Mouse (Mus musculus) heart, embryonic 16.5 days (tissue): ENCODE measurements around the gene Lpar3. TPM values are rescaled to one million over a fixed set of nuclear protein-coding genes. Genes with fewer than 3 reads are reported as not detected.
A peak's percentile ranks its signal among the peaks of the same experiment; 100 is the strongest.

Experiments used
- ATAC-seq: fragments of 200-750 bp; cut with Nextera tagmentation; replicated peaks from 2 replicates; pipeline ENCODE4 v1.8.0; 2017; ENCODE audit warnings: moderate number of reproducible peaks; ENCODE audit not compliant: insufficient read depth, low FRiP score; ENCODE audit errors: extremely low read depth
- H3K27ac ChIP-seq: fragments of 300-500 bp; sonication (generic); 2 replicates; pipeline ENCODE4 v1.5.1; 2014; ENCODE audit warnings: mild to moderate bottlenecking, low read length, control low read depth, moderate library complexity
- H3K27me3 ChIP-seq: fragments of 300-500 bp; sonication (generic); 2 replicates; pipeline ENCODE4 v1.6.1; 2014; ENCODE audit warnings: low read length, mixed read lengths; ENCODE audit not compliant: control insufficient read depth, insufficient read depth
- H3K36me3 ChIP-seq: fragments of 300-500 bp; sonication (generic); 2 replicates; pipeline ENCODE4 v1.6.1; 2014; ENCODE audit not compliant: control insufficient read depth, insufficient read depth
- H3K4me1 ChIP-seq: fragments of 300-500 bp; sonication (generic); 2 replicates; pipeline ENCODE4 v1.6.1; 2014; ENCODE audit warnings: low read length, mixed read lengths; ENCODE audit not compliant: control insufficient read depth, insufficient read depth
- H3K4me2 ChIP-seq: fragments of 300-500 bp; sonication (generic); 2 replicates; pipeline ENCODE4 v1.6.1; 2014; ENCODE audit warnings: low read depth, mild to moderate bottlenecking, control low read depth, low read length
- H3K4me3 ChIP-seq: fragments of 300-500 bp; sonication (generic); 2 replicates; pipeline ENCODE4 v1.5.1; 2014; ENCODE audit warnings: mild to moderate bottlenecking, control low read depth, low read length
- H3K9ac ChIP-seq: fragments of 300-500 bp; sonication (generic); 2 replicates; pipeline ENCODE4 v1.6.1; 2014; ENCODE audit warnings: low read length, control low read depth
- H3K9me3 ChIP-seq: fragments of 300-500 bp; sonication (generic); replicated peaks from 2 replicates; pipeline ENCODE4 v1.6.1; 2016; ENCODE audit warnings: low read length; ENCODE audit not compliant: control insufficient read depth
- WGBS: fragments of 180-500 bp; shearing (Covaris S2); extraction: QIAGEN DNeasy Blood & Tissue Kit; methylation state at CpG from one replicate; pipeline ENCODE4 v1.1.7; 2014; 5-methylcytosine and 5-hydroxymethylcytosine counted together
- polyA plus RNA-seq: library from polyadenylated mRNA; unstranded; fragments of >200 nt; fragmentation: Nextera tagmentation; extraction: Ambion mirVana; gene quantifications from 2 replicates; pipeline ENCODE4 v1.2.1, GENCODE M21; 2015

The Lpar3 gene
- polyA plus RNA-seq, 1 experiment from 2014 or later, result 36.0 TPM

GRCm38 (mm10) chr3:146244630-146245029 is 23.9 kb downstream of the Lpar3 start:
- no peaks in the 10 kb centered on the region; the same call in 1 of the 2 replicates for H3K4me1 ChIP-seq
- no peak overlapping the region for H3K9ac ChIP-seq
- H3K27ac ChIP-seq, result no peak overlapping the region
- H3K4me2 ChIP-seq, result no peak overlapping the region
- no peaks in the 10 kb centered on the region for H3K27me3 ChIP-seq
- H3K9me3 ChIP-seq, result no peaks in the 10 kb centered on the region
- 89% methylated on average over 1 of the region's 1 CpGs for WGBS
- peaks cover 4% of the 10 kb centered on the region for H3K36me3 ChIP-seq
- no peak for ATAC-seq
- H3K4me3 ChIP-seq, result no peak overlapping the region

GRCm38 (mm10) chr3:146246557-146246956 is 25.8 kb downstream of the Lpar3 start:
- Histone ChIP-seq H3K36me3 (no peaks in the 10 kb centered on the region), H3K27ac (no peak overlapping the region), H3K4me3 (no peak overlapping the region), H3K9me3 (no peaks in the 10 kb centered on the region), H3K4me2 (no peak overlapping the region), H3K4me1 (no peaks in the 10 kb centered on the region; the same call in 1 of the 2 replicates), H3K27me3 (no peaks in the 10 kb centered on the region), H3K9ac (no peak overlapping the region)
- no peak for ATAC-seq
- 80% methylated on average over 8 of the region's 8 CpGs for WGBS

- Histone ChIP-seq H3K4me2 (no peak overlapping the region), H3K4me3 (no peak overlapping the region), H3K36me3 (no peaks in the 10 kb centered on the region), H3K4me1 (no peaks in the 10 kb centered on the region; the same call in 1 of the 2 replicates), H3K9ac (no peak overlapping the region), H3K27me3 (no peaks in the 10 kb centered on the region), H3K9me3 (no peaks in the 10 kb centered on the region), H3K27ac (no peak overlapping the region)
- 56% methylated on average over 2 of the region's 2 CpGs for WGBS
- ATAC-seq, result no peak
Observed at GRCm38 (mm10) chr3:146246992-146247391, 26.2 kb downstream of the Lpar3 start.

GRCm38 (mm10) chr3:146249895-146250294 is 29.1 kb downstream of the Lpar3 start:
- Histone ChIP-seq H3K27ac (no peak overlapping the region), H3K9me3 (no peaks in the 10 kb centered on the region), H3K36me3 (no peaks in the 10 kb centered on the region), H3K4me2 (no peak overlapping the region), H3K4me1 (peaks cover 17% of the 10 kb centered on the region), H3K9ac (no peak overlapping the region), H3K4me3 (no peak overlapping the region), H3K27me3 (no peaks in the 10 kb centered on the region)
- WGBS, result 63% methylated on average over 8 of the region's 8 CpGs
- no peak for ATAC-seq

GRCm38 (mm10) chr3:146251771-146252170 is 31.0 kb downstream of the Lpar3 start:
- Histone ChIP-seq H3K4me1 (peaks cover 17% of the 10 kb centered on the region), H3K4me2 (no peak overlapping the region), H3K27me3 (no peaks in the 10 kb centered on the region), H3K4me3 (no peak overlapping the region), H3K9ac (no peak overlapping the region), H3K9me3 (no peaks in the 10 kb centered on the region), H3K36me3 (no peaks in the 10 kb centered on the region), H3K27ac (no peak overlapping the region)
- ATAC-seq, result no peak
- WGBS, result 78% methylated on average over 6 of the region's 6 CpGs

- Histone ChIP-seq H3K4me3 (no peak overlapping the region), H3K27ac (no peak overlapping the region), H3K4me2 (no peak overlapping the region), H3K36me3 (no peaks in the 10 kb centered on the region), H3K9ac (peak overlapping the region; percentile 34; the same call in 1 of the 2 replicates), H3K4me1 (peaks cover 21% of the 10 kb centered on the region), H3K9me3 (no peaks in the 10 kb centered on the region), H3K27me3 (no peaks in the 10 kb centered on the region)
- no peak for ATAC-seq
- WGBS, result 28% methylated on average over 3 of the region's 3 CpGs
Observed at GRCm38 (mm10) chr3:146253736-146254320, 33.1 kb downstream of the Lpar3 start.

- Histone ChIP-seq H3K4me3 (no peak overlapping the region), H3K9me3 (no peaks in the 10 kb centered on the region), H3K4me2 (no peak overlapping the region), H3K27me3 (no peaks in the 10 kb centered on the region), H3K27ac (no peak overlapping the region), H3K4me1 (peaks cover 27% of the 10 kb centered on the region), H3K9ac (no peak overlapping the region), H3K36me3 (no peaks in the 10 kb centered on the region)
- ATAC-seq, result no peak
- WGBS, result 91% methylated on average over 5 of the region's 5 CpGs
Observed at GRCm38 (mm10) chr3:146255123-146255522, 34.4 kb downstream of the Lpar3 start.

- Histone ChIP-seq H3K4me3 (no peak overlapping the region), H3K27me3 (no peaks in the 10 kb centered on the region), H3K36me3 (no peaks in the 10 kb centered on the region), H3K9me3 (no peaks in the 10 kb centered on the region), H3K9ac (no peak overlapping the region), H3K4me2 (no peak overlapping the region), H3K27ac (no peak overlapping the region), H3K4me1 (peaks cover 40% of the 10 kb centered on the region)
- ATAC-seq, result no peak
- WGBS, result 42% methylated on average over 10 of the region's 10 CpGs
Observed at GRCm38 (mm10) chr3:146257483-146258122, 36.8 kb downstream of the Lpar3 start.

- no peaks in the 10 kb centered on the region for H3K27me3 ChIP-seq
- no peaks in the 10 kb centered on the region for H3K36me3 ChIP-seq
- no peak overlapping the region for H3K27ac ChIP-seq
- H3K9me3 ChIP-seq, result no peaks in the 10 kb centered on the region
- no peak for ATAC-seq
- H3K4me1 ChIP-seq, result peaks cover 32% of the 10 kb centered on the region
- H3K4me3 ChIP-seq, result no peak overlapping the region
- H3K9ac ChIP-seq, result no peak overlapping the region
- H3K4me2 ChIP-seq, result no peak overlapping the region
- 72% methylated on average over 9 of the region's 9 CpGs for whole genome bisulfite sequencing
Observed at GRCm38 (mm10) chr3:146260203-146260602, 39.4 kb downstream of the Lpar3 start.
